Mouse (Mus musculus) adrenal gland, adult 8-10 months (tissue): Measurements from ENCODE around the gene Tob2. TPM values are rescaled to one million over a fixed set of nuclear protein-coding genes. Genes with fewer than 3 reads are reported as not detected.
A peak's percentile ranks its signal among the peaks of the same experiment; 100 is the strongest.

ENCODE experiments used
- DNase-seq: peaks from one replicate; pipeline ENCODE4 v3.0.0; 2022
- total RNA-seq, 4 experiments: library from RNA; stranded (reverse); gene quantifications; 2 replicates each; pipeline ENCODE4 v1.2.4; 2022

Gene Tob2
- total RNA-seq, 4 experiments from 2014 or later = 63.9 to 97.0 (median 69.1) TPM

DNA sequence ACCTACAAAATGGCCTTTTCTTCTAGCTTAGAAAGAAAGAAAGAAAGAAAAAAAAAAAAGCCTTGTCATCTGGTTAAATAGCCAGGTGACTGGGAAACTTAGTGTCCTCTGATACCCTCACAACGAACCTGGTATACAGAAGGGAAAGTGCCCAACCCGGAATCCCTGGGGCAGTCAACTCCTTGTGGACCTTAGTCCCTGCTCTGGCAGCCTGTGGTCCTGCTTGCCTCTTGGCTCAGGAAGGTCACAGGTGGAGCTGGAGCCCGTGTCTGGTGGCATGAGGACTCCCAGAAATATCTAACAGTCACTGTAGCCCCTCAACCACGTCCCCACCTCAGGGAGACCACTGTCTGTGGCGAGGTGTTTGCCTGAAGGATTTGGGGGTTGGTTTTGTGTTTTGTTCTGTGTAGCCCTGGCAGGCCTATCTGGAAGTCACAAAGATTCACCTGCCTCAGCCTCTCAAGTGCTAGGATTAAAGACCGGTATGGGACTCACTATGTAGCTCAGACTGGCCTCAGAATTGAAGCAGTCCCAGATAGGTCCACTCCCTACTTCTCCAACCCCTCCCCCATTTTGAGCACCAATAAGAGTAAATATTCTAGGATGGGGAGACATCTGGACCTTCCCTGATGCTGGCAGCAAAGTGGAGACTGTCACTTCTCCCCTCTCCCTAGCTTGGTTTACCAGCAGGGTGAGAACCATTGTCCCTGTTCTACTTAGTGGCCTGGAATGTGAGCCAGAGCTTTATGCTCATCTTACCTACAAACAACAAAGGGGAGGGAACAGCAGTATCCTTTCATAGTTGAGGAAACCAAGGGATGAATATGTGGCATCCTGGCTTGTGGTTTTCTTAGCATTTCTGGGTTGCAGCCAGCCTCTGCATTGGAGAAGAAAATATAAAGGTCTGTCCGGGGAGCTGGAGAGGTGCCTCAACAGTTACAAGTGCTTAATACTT lies 21.4 kb downstream of the Tob2 start:
- DNase-seq = no peak

- DNase-seq = peak; percentile 88
These were observed 22.3 kb downstream of the Tob2 start for GRCm38 (mm10) chr15:81836124-81836821.

- no peak for DNase-seq
These were observed 23.4 kb downstream of the Tob2 start for GRCm38 (mm10) chr15:81835007-81835880.

DNA sequence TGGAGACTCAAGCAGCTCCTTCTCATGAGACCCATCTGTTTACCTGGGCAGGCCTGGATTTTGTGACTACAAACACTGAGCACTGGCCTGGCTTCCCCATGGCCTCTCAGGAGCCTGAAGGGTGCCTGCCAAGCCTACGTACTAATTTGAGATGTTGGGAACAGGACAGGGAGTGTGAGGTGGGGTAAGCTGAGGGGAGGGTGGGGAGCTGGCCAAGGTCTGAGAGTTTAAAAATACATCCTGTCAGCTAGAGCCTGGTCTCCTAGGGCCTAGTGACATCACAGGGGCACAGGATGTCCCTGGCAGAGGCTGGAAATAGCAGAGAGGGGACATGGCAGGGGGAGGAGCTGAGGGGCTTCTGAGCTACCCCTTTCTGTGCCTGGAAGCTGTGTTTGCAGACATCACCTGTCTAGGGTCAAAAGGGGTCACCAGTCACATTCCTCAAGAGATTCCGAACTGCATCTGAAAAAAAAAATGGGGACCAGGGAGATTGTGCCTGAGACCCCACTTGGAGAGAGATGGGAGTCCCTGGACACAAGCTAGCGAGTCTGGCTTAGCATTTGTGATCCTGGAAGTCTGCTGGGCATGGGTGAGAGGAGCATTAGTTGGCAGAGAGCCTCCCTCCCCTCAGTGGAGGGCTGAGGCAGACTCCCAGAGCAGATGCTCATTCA lies 24.3 kb downstream of the Tob2 start:
- DNase-seq = no peak

DNA sequence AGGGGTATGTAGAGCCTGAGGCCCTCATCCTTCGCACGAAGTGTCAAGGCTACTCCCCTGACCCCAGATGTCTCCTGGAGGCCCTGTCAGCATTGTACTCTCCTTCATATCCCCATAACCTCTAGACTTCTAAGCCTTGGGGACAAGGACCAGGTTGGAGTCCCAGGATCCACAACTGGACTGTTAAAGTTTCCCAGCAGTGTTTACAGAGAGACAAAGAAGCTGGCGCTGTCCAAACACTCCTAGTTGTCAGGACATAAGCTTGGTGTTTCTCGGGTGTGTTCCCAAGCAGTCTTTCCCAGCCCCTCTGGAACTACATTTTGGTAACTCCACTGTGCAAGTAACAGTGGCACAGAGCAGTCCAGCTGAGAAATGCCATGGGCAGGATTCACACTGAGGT lies 25.1 kb downstream of the Tob2 start:
- DNase-seq = no peak

GRCm38 (mm10) chr15:81832219-81832618 lies 26.4 kb downstream of the Tob2 start:
- DNase-seq = no peak

DNA sequence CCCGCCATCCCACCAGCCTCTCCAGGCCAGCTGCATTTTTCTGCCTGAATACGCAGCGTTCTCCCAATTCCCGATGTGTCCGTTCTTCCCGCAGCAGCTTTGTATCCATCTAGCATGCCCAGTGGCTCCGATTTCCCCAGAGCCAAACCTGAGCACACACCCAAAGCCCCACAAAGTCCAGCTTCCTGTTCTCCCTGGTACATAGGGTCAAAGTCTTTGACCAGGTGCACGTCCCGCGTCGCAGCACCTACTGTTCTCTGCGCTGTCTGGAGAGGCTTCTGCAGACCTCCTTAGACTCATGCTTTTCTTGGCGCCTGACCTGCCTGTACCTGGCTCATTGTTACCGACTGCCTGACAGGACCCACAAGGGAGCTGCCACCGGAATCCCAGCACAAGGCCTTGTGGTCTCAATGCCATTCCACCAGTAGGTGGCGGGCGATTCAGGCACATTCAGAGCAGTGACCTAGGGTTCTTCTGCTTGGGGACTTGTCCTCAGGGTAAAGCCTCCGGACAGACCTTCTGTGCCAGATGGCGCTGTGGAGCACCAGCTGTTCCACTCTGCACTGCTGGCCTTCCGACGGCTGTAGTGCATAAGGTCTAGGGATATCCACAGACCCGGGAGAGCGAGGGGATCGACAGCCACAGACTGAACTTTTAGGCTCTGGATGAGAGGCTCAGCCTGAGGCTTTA lies 27.3 kb downstream of the Tob2 start:
- peak; percentile 90 for DNase-seq

- no peak for DNase-seq
These were observed 28.1 kb downstream of the Tob2 start for GRCm38 (mm10) chr15:81830530-81830929.

- no peak for DNase-seq
These were observed 29.4 kb downstream of the Tob2 start for GRCm38 (mm10) chr15:81829208-81829580.

DNA sequence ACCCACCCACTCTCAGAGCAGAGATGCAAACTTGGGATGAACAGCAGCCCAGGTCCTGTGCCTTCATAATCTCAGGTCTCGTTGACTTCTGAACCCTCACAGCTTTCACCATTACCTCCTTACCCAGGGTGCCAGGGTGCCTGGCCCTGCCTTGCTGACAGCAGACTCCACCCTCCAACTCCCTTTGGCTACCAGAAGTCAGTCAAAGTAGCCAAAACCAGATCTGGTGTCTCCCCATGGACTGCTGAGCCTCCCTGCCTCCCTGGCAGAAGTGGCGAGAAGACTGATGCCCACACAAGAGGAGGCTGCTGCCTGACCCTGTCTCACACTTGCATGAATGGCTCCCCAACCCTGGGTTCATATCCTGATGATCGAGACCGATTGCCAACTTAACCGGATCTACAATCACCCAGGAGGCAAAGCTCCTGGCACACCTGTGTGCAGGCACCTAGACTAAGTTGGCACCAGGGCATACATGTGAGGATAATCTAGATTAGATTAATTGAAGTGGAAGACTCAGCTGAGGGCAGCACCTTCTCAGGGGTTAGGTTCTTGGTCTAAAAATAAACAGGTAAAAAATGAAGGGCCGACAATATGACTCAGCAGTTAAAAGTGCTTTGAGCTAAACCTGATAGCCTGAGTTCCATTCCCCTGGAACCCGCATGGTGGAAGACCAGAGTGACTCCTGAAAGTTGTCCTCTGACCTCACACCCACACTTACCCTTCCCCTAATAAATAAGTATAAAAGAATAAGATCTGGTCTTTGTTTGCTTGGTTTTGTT lies 30.0 kb downstream of the Tob2 start:
- DNase-seq = no peak

DNA sequence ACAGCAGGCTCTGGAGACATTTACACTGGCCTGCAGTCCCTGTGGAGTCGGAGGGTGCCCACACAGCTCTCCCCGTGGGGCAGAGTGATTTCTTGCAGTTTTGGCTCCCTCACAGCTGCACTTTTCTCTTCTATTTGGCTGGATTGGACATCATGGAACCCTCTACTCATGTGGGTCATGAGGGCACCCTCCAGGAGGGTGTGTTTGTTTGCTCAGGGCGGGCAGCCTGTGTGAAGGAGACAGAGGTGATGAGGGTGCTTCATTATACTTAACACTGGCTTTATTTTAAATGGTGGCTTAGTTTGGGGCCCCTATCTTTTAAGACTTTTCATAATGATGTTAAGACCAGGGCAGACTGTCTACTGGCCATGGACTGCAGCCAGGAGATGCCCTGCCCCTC lies 33.8 kb downstream of the Tob2 start:
- DNase-seq = no peak

GRCm38 (mm10) chr15:81822631-81823030 lies 36.0 kb downstream of the Tob2 start:
- no peak for DNase-seq

GRCm38 (mm10) chr15:81818404-81818803 lies 40.2 kb downstream of the Tob2 start:
- DNase-seq = no peak

- no peak for DNase-seq
These were observed 43.8 kb downstream of the Tob2 start for GRCm38 (mm10) chr15:81814716-81815370.

GRCm38 (mm10) chr15:81813986-81814705 lies 44.5 kb downstream of the Tob2 start:
- DNase-seq = no peak

DNA sequence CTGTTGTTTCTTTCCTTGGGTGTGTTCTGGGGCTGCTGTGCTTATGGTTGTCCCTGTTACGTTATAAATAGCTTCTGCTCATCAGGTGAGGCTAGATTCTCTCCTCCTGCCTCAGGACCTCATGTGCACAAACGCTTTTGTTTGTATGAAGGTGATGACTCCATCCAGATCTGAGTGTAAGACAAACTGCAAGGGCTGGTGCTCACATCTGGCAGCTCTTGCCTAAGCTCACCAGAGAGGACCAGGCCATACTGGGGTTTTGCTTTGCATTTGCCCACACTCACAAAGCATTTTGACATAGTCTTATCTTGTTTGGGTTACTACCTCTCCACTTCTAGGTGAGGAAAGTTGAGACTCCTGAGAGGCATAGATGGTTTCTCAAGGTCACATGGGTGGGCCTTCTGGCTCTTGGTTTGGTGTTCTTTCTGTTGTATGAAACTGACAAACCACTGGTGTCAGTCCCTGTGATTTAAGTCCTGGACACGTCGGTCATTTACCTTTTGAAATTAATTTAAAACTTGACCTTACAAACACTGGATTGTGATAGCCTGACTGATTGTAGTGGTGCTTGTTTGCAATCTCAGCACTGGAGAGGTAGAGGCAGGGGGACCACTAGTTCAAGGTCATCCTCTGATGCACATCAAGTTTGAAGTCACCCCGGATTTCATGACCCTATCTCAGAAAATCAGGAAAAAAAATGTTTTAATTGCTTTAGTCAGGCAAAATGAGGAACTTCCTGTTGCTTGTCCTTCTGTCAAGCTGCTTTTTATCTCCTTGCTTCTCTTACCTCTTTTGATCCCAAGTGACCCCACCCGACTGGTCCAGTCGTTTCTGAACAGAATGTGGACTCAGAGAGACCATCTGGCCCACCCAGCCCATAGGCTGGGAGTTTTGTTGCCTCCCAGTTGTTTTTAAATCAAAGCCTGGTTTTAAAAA lies 45.6 kb downstream of the Tob2 start:
- no peak for DNase-seq

GRCm38 (mm10) chr15:81812287-81812686 lies 46.3 kb downstream of the Tob2 start:
- no peak for DNase-seq

GRCm38 (mm10) chr15:81811599-81811996 lies 47.0 kb downstream of the Tob2 start:
- DNase-seq = no peak
